Mouse (Mus musculus): ENCODE measurements around the gene Slc22a17.

DNA sequence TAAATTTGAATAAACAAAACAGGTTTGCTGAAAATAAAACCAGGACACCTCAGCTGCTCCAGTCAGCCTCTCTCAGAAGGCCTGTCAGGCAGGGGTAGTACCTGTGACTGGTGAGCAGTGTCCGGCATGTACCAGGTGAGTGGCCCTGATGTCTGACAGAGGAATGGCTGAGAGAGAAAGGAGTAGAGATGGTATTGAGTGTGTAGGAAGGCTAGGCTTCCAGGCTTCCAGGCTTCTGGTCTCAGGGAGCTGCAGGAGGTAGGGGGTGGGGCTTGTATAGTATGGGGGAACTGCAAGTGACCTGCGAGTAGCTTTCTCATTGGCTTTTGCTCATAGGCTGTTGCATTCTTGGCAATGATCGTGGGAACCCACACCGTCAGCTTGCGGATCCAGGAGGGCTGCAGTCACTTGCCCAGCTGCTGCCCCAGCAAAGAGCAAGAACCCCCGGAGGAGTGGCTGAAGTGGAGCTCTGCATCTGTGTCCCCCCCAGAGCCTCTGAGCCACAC lies 19.8 kb upstream of the Slc22a17 start, which contains the start of gene Il25:
- TF ChIP-seq POLR2A (IDR thresholded peaks at IDR 0.05; ENCODE audit: borderline replicate concordance, control insufficient read depth, low read depth, low read length) (no peak), CTCF (IDR thresholded peaks at IDR 0.05; ENCODE audit: control insufficient read depth, insufficient read depth, low read length) (no peak)

Measured in bone marrow, adult 2 months (tissue).